Mouse (Mus musculus): ENCODE results near the gene Bcr.

- no peak for TF ChIP-seq CTCF (IDR thresholded peaks at IDR 0.05; ENCODE audit: low read depth, low read length)
- TF ChIP-seq POLR2A (IDR thresholded peaks at IDR 0.05; ENCODE audit: extremely low read depth, insufficient read depth, low read length), result no peak
Measured at GRCm38 (mm10) chr10:75148295-75148694, 87.9 kb downstream of the Bcr start.

Data from liver, adult 2 months (tissue).